Mouse (Mus musculus) cerebellum, adult 2 months (tissue): ENCODE data around the gene Tctn1.
A peak's percentile ranks its signal among the peaks of the same experiment; 100 is the strongest.

Experiments
- CTCF ChIP-seq: fragments of 200-500 bp; IDR thresholded peaks from 2 replicates; pipeline ENCODE4 v1.5.1; 2011; ENCODE audit warnings: low read depth, mild to moderate bottlenecking, control low read depth, low read length, moderate library complexity, borderline replicate concordance; ENCODE audit not compliant: insufficient read depth
- POLR2A ChIP-seq: fragments of 200-500 bp; IDR thresholded peaks from 2 replicates; pipeline ENCODE4 v1.6.1; 2011; ENCODE audit warnings: low read length, control low read depth, borderline replicate concordance; ENCODE audit not compliant: insufficient read depth

- TF ChIP-seq CTCF (0 out of 2 replicates have a peak, but pooled peaks have one; percentile 1), POLR2A (no peak)
These were observed 29.7 kb downstream of the Tctn1 start for GRCm38 (mm10) chr5:122234319-122235195.
